Mouse (Mus musculus): ENCODE measurements at regions not wholly inside any gene's neighbourhood (a gene's known extent, or its start where the extent isn't known, plus 50 kb on each side); places are given as distances from the start of the nearest gene placed in this dataset.

- Histone ChIP-seq H3K36me3 (replicated peaks; ENCODE audit: control insufficient read depth, insufficient read depth) (no peaks in the 10 kb centered on the region), H3K27ac (no peak overlapping the region), H3K9ac (no peak overlapping the region), H3K9me3 (ENCODE audit: control insufficient read depth, low read length) (no peaks in the 10 kb centered on the region), H3K27me3 (ENCODE audit: control insufficient read depth, insufficient read depth, low read length) (no peaks in the 10 kb centered on the region), H3K4me3 (replicated peaks; ENCODE audit: low read length) (no peak overlapping the region), H3K4me2 (replicated peaks) (no peak overlapping the region), H3K4me1 (replicated peaks; ENCODE audit: control insufficient read depth, insufficient read depth, low read length) (no peaks in the 10 kb centered on the region)
- DNase-seq (ENCODE audit: low spot score) (no peak), ATAC-seq (ENCODE audit: low FRiP score) (no peak)
- 93% methylated on average over 7 of the region's 7 CpGs for WGBS
Observed at GRCm38 (mm10) chr19:23085173-23085660, 55.8 kb upstream of the Klf9 start.

GRCm38 (mm10) chr19:23087575-23087974 lies 53.5 kb upstream of the Klf9 start:
- no peaks in the 10 kb centered on the region for H3K4me1 ChIP-seq (replicated peaks; ENCODE audit: control insufficient read depth, insufficient read depth, low read length)
- no peaks in the 10 kb centered on the region for H3K9me3 ChIP-seq (ENCODE audit: control insufficient read depth, low read length)
- no peak for DNase-seq (ENCODE audit: low spot score)
- no peak overlapping the region for H3K9ac ChIP-seq
- H3K36me3 ChIP-seq (replicated peaks; ENCODE audit: control insufficient read depth, insufficient read depth), result no peaks in the 10 kb centered on the region
- H3K4me2 ChIP-seq (replicated peaks), result no peak overlapping the region
- no peak for ATAC-seq (ENCODE audit: low FRiP score)
- H3K4me3 ChIP-seq (replicated peaks; ENCODE audit: low read length), result no peak overlapping the region
- 78% methylated on average over 3 of the region's 3 CpGs for WGBS
- no peak overlapping the region for H3K27ac ChIP-seq
- H3K27me3 ChIP-seq (ENCODE audit: control insufficient read depth, insufficient read depth, low read length), result no peaks in the 10 kb centered on the region

GRCm38 (mm10) chr19:23089081-23089480 lies 51.9 kb upstream of the Klf9 start:
- Histone ChIP-seq H3K27me3 (ENCODE audit: control insufficient read depth, insufficient read depth, low read length) (no peaks in the 10 kb centered on the region), H3K36me3 (replicated peaks; ENCODE audit: control insufficient read depth, insufficient read depth) (no peaks in the 10 kb centered on the region), H3K4me3 (replicated peaks; ENCODE audit: low read length) (no peak overlapping the region), H3K4me2 (replicated peaks) (no peak overlapping the region), H3K9ac (no peak overlapping the region), H3K4me1 (replicated peaks; ENCODE audit: control insufficient read depth, insufficient read depth, low read length) (no peaks in the 10 kb centered on the region), H3K9me3 (ENCODE audit: control insufficient read depth, low read length) (no peaks in the 10 kb centered on the region), H3K27ac (no peak overlapping the region)
- ATAC-seq (ENCODE audit: low FRiP score), result no peak
- 88% methylated on average over 1 of the region's 1 CpGs for whole genome bisulfite sequencing
- no peak for DNase-seq (ENCODE audit: low spot score)

DNA sequence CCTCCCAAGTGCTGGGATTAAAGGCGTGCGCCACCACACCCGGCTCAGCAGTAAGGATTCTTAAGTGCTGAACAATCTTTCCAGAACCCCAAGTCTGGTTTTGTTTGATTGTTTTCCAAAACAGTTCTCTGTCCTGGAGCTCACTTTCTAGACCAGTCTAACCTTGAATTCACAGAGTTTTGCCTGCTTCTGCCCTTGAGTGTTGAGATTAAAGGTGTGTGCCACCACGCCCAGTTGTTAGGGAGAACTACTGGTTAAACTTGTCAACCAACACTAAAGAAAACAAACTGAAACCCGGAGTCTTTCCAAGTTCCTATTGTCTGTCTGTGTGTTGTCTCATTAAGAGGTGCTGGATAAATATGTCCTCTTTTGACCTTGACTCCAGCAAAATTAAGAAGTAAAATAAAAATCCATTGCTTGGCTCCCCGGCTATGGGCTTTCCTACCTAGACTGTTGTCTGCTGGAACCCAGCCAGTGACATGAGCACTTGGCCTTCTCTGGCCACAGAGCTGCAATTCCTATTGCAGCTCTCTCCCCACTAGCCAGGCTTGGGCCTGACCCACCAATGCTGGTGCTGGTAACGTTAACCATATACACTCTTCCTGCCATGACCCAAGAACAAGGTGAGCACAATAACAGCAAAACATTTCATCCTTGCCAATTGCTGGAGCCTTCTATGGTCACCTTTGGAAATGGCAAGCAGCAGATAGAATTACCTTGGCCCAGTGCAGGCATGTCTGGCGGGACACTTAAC lies 51.1 kb upstream of the Klf9 start:
- ATAC-seq (ENCODE audit: low FRiP score) (no peak), DNase-seq (ENCODE audit: low spot score) (no peak)
- no peaks in the 10 kb centered on the region for H3K36me3 ChIP-seq (replicated peaks; ENCODE audit: control insufficient read depth, insufficient read depth)
- no peaks in the 10 kb centered on the region for H3K9me3 ChIP-seq (ENCODE audit: control insufficient read depth, low read length)
- no peak overlapping the region for H3K27ac ChIP-seq
- no peak overlapping the region for H3K4me2 ChIP-seq (replicated peaks)
- no peak overlapping the region for H3K9ac ChIP-seq
- WGBS, result 93% methylated on average over 8 of the region's 8 CpGs
- no peak overlapping the region for H3K4me3 ChIP-seq (replicated peaks; ENCODE audit: low read length)
- no peaks in the 10 kb centered on the region for H3K27me3 ChIP-seq (ENCODE audit: control insufficient read depth, insufficient read depth, low read length)
- no peaks in the 10 kb centered on the region for H3K4me1 ChIP-seq (replicated peaks; ENCODE audit: control insufficient read depth, insufficient read depth, low read length)

All from hindbrain, embryonic 14.5 days (tissue).